Mouse (Mus musculus) thymus, adult 2 months (tissue): ENCODE measurements around the gene Ttbk2.

Experiments used
- CTCF ChIP-seq: fragments of 200-500 bp; IDR thresholded peaks from 2 replicates; pipeline ENCODE4 v1.5.1; 2012; ENCODE audit warnings: mild to moderate bottlenecking, control low read depth, low read length, moderate library complexity, borderline replicate concordance; ENCODE audit not compliant: control insufficient read depth, poor library complexity, insufficient read depth; ENCODE audit errors: extremely low read depth
- POLR2A ChIP-seq: fragments of 200-500 bp; IDR thresholded peaks from 2 replicates; pipeline ENCODE4 v1.6.1; 2012; ENCODE audit warnings: mild to moderate bottlenecking, low read length, control low read depth, moderate library complexity; ENCODE audit not compliant: control insufficient read depth, poor library complexity, insufficient read depth; ENCODE audit errors: extremely low read depth

DNA sequence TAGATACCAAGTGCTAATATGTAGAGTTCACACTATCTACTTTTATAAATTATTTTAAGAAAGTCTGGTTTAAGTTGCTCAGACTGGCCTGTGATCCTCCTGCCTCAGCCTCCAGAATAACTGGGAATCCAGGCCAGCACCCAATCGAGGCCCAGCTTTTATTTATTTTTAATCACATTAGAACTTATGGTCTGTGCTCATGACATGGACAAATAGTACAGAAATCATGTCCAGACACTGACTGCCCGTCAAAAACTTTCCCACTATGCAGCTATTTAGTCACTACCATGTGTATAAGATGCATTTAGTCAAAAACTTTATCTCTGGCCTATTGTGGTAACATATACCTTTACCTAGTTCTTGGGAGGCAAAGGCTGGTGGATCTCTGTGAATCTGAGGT, 128.5 kb downstream of the Ttbk2 start:
- no peak for TF ChIP-seq POLR2A
- no peak for TF ChIP-seq CTCF
